Mouse (Mus musculus): ENCODE measurements at regions not wholly inside any gene's neighbourhood (a gene's known extent, or its start where the extent isn't known, plus 50 kb on each side); places are given as distances from the start of the nearest gene placed in this dataset.

GRCm38 (mm10) chr17:79164874-79165553 is 113.3 kb downstream of the Qpct start:
- no peak for DNase-seq

- no peak for DNase-seq
Observed at GRCm38 (mm10) chr17:79163983-79164382, 112.3 kb downstream of the Qpct start.

GRCm38 (mm10) chr17:79154138-79154537 is 102.4 kb downstream of the Qpct start:
- no peak for DNase-seq

GRCm38 (mm10) chr17:79152823-79153222 is 101.1 kb downstream of the Qpct start:
- DNase-seq = no peak

- no peak for DNase-seq
Observed at GRCm38 (mm10) chr17:79147883-79148282, 96.2 kb downstream of the Qpct start.

- no peak for DNase-seq
Observed at GRCm38 (mm10) chr17:79144913-79145625, 93.4 kb downstream of the Qpct start.

GRCm38 (mm10) chr17:79143031-79143430 is 91.3 kb downstream of the Qpct start:
- no peak for DNase-seq
